Mouse (Mus musculus): ENCODE measurements at regions not wholly inside any gene's neighbourhood (a gene's known extent, or its start where the extent isn't known, plus 50 kb on each side); places are given as distances from the start of the nearest gene placed in this dataset.
"Not testable (repeated sequence)": the region's sequence is repeated elsewhere in the genome, so short reads cannot be mapped to it uniquely, and the experiment has no call there.

DNA sequence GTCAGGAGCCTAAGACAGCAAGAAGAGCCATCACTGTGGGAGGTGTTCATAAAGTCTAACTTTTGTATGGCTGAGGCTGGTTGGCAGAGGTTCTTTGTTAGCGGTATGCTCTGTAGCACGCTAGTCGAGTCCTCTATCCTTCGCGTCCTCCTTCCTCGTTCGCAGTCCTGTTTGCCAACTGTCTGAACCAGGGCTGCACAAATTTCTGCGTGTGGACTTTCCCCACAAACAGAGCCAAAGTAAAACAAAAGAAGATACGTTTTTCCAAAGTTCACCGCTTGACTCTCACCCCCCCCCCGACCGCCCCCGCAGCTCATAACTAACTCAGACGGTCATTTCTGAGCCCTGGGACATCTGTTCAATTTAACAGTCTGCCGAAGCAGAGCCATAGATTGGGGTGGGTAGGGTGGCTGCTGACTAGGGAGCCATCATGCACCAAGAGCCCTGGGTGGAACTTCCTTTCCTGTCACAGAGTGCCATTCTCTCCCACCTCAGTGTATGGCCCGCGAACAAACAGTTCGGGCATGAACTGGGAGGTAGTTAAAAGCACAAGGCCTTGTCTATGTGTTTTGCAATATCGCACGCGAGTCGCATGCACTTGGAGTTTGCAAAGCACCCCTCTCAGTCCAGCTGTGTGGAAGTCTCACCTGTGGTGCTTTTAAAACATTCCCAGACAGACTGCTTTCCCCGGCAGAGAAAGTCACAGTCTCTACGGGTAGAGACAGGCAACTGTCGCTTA is 63.0 kb upstream of the Map3k1 start:
- Histone ChIP-seq H3K9ac (ENCODE audit: low read length) (no peak overlapping the region), H3K9me3 (ENCODE audit: control insufficient read depth, low read length) (no peaks in the 10 kb centered on the region), H3K4me1 (ENCODE audit: control insufficient read depth, insufficient read depth, low read length) (no peaks in the 10 kb centered on the region), H3K4me3 (ENCODE audit: low read depth, low read length) (no peak overlapping the region), H3K27ac (ENCODE audit: low read depth, low read length) (no peak overlapping the region), H3K36me3 (ENCODE audit: control insufficient read depth, insufficient read depth, low read length) (no peaks in the 10 kb centered on the region), H3K27me3 (ENCODE audit: control insufficient read depth, insufficient read depth, low read length) (no peaks in the 10 kb centered on the region), H3K4me2 (ENCODE audit: low read depth) (no peak overlapping the region)
- DNase-seq (ENCODE audit: low spot score): no peak
- no peak for ATAC-seq (ENCODE audit: insufficient read depth, low FRiP score, low TSS enrichment)
- WGBS: 91% methylated on average over 25 of the region's 25 CpGs

DNA sequence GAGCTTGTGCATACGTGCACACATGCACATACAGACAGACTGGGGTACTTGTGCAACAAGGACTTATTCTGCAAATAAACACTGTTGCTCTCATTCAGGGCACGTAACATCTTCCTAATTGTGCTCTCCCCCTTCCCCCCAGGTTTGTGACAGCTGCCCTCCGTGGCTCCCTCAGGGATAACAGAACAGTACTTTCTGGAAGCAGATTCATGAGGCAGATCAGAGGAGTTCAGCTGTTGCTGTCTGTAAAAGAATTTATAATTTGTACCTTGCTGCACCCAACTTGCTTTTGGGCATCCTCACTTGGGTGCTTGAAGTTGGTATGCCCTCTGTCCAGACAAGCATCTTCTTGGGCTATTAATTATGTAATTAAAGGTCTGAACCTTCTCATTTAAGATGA is 65.5 kb upstream of the Map3k1 start:
- no peak overlapping the region for H3K9ac ChIP-seq (ENCODE audit: low read length)
- no peak overlapping the region for H3K4me3 ChIP-seq (ENCODE audit: low read depth, low read length)
- no peaks in the 10 kb centered on the region for H3K27me3 ChIP-seq (ENCODE audit: control insufficient read depth, insufficient read depth, low read length)
- H3K4me1 ChIP-seq (ENCODE audit: control insufficient read depth, insufficient read depth, low read length): no peaks in the 10 kb centered on the region
- ATAC-seq (ENCODE audit: insufficient read depth, low FRiP score, low TSS enrichment) (no peak), DNase-seq (ENCODE audit: low spot score) (no peak)
- no peaks in the 10 kb centered on the region for H3K9me3 ChIP-seq (ENCODE audit: control insufficient read depth, low read length)
- H3K4me2 ChIP-seq (ENCODE audit: low read depth): no peak overlapping the region
- WGBS: 69% methylated on average over 3 of the region's 3 CpGs
- no peak overlapping the region for H3K27ac ChIP-seq (ENCODE audit: low read depth, low read length)
- H3K36me3 ChIP-seq (ENCODE audit: control insufficient read depth, insufficient read depth, low read length): no peaks in the 10 kb centered on the region

DNA sequence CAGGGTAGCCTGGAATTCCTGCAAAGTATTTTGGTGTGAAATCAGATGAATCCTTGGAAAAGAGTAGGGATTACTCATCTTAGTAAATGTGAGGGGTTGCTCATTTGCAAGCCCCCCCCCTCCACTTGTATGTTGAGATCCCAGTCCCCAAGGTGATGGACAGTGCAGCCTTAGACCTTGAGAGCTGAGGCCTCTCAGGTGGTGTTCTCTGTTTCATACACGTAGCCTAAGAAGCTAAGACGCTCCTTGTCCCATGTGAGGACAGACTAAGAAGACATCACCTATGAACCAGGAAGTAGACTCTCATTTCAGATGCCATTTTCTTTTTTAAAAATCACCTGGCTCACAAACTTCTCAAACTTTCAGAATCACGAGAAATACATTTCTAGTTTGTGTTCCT is 67.6 kb upstream of the Map3k1 start:
- WGBS: 88% methylated on average over 3 of the region's 3 CpGs
- no peaks in the 10 kb centered on the region for H3K9me3 ChIP-seq (ENCODE audit: control insufficient read depth, low read length)
- H3K4me1 ChIP-seq (ENCODE audit: control insufficient read depth, insufficient read depth, low read length): no peaks in the 10 kb centered on the region
- no peak overlapping the region for H3K9ac ChIP-seq (ENCODE audit: low read length)
- H3K4me3 ChIP-seq (ENCODE audit: low read depth, low read length): no peak overlapping the region
- H3K27me3 ChIP-seq (ENCODE audit: control insufficient read depth, insufficient read depth, low read length): no peaks in the 10 kb centered on the region
- H3K36me3 ChIP-seq (ENCODE audit: control insufficient read depth, insufficient read depth, low read length): no peaks in the 10 kb centered on the region
- ATAC-seq (ENCODE audit: insufficient read depth, low FRiP score, low TSS enrichment): no peak
- no peak overlapping the region for H3K27ac ChIP-seq (ENCODE audit: low read depth, low read length)
- no peak overlapping the region for H3K4me2 ChIP-seq (ENCODE audit: low read depth)
- no peak for DNase-seq (ENCODE audit: low spot score)

DNA sequence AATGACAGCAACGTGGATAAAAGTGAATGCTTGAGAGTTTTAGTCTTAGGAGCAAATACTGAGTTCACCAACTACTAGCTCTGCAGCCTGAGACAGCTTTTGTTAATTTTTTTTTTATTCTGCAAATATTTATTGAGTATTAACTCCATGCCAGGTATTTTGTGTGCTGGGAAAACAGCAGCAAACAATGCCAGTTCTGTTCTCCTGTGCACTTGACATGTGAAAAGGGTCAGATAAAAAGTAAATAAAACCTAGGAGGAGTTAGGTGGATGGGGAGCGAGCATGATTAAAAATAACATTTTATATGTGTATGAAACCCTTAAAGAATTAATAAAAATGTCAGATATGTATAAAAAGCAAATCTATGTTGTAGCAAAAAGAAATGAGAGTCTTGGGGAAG is 68.1 kb upstream of the Map3k1 start:
- no peak overlapping the region for H3K9ac ChIP-seq (ENCODE audit: low read length)
- H3K9me3 ChIP-seq (ENCODE audit: control insufficient read depth, low read length): no peaks in the 10 kb centered on the region
- no peaks in the 10 kb centered on the region for H3K4me1 ChIP-seq (ENCODE audit: control insufficient read depth, insufficient read depth, low read length)
- no peak overlapping the region for H3K4me3 ChIP-seq (ENCODE audit: low read depth, low read length)
- no peak overlapping the region for H3K4me2 ChIP-seq (ENCODE audit: low read depth)
- H3K27ac ChIP-seq (ENCODE audit: low read depth, low read length): no peak overlapping the region
- DNase-seq (ENCODE audit: low spot score) (no peak), ATAC-seq (ENCODE audit: insufficient read depth, low FRiP score, low TSS enrichment) (no peak)
- 78% methylated on average over 2 of the region's 2 CpGs for WGBS
- no peaks in the 10 kb centered on the region for H3K27me3 ChIP-seq (ENCODE audit: control insufficient read depth, insufficient read depth, low read length)
- H3K36me3 ChIP-seq (ENCODE audit: control insufficient read depth, insufficient read depth, low read length): no peaks in the 10 kb centered on the region

DNA sequence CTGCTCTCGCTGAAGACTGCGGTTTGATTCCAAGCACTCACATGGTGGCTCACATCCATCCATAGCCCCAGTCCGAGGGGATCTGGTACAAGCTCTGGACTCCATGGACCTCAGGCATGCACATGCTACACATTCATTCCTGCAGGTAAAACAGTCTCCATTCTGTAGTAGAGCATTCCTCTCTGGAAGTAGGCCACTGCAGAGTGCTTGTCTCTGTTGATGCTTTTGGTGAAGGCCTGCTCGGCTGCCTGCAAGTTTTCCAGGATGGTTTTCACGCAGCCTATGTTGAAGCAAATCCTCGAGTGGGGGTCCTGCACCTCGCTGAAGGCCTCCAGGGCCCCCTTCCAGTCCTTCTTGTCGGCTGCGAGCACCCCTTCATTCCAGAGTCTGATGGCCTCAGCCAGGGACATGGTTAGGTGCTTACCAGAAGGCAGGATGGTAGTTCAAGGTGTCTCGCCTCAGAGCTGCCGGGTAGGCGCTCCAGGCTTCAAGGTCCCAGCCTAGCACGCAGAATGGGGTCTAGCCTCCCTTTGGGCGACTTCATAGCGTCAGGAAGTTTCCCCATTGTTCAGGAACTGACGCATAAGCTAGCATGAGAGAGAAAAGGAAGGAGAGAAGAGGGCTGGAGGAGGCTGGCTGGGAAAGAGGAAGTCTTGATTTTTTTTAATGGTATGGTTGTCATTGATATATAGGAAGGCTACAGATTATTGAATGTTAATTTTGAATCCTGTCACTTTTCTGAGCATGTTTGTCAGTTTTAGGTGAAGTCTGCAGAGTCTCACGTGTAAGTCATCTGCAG is 75.2 kb upstream of the Map3k1 start:
- H3K4me2 ChIP-seq (ENCODE audit: low read depth); H3K27me3 ChIP-seq (ENCODE audit: control insufficient read depth, insufficient read depth, low read length); H3K9ac ChIP-seq (ENCODE audit: low read length); H3K27ac ChIP-seq (ENCODE audit: low read depth, low read length); H3K4me3 ChIP-seq (ENCODE audit: low read depth, low read length); DNase-seq (ENCODE audit: low spot score); H3K9me3 ChIP-seq (ENCODE audit: control insufficient read depth, low read length); H3K36me3 ChIP-seq (ENCODE audit: control insufficient read depth, insufficient read depth, low read length); ATAC-seq (ENCODE audit: insufficient read depth, low FRiP score, low TSS enrichment); H3K4me1 ChIP-seq (ENCODE audit: control insufficient read depth, insufficient read depth, low read length): not testable (repeated sequence)
- WGBS: 87% methylated on average over 17 of the region's 17 CpGs

DNA sequence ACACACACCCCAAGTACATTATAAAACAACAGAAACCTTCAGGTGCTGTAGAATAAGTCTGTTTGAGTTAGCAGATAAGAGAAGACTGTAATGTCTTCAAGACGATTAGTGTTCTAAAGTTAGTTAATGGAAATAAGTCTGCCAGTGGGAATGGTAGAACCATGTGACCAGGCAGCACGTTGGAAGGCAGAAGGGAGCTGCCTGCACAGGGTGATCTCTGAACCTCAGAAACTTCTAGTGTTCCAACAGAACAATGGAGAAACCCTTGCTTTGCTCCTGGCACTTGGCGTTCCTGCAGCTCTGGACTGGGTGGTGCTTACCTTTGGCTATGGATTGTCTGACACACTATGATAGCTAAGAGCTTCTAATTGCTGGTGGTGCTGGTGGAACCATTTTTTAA is 82.0 kb upstream of the Map3k1 start:
- Histone ChIP-seq H3K4me3 (ENCODE audit: low read depth, low read length) (no peak overlapping the region), H3K36me3 (ENCODE audit: control insufficient read depth, insufficient read depth, low read length) (no peaks in the 10 kb centered on the region), H3K27me3 (ENCODE audit: control insufficient read depth, insufficient read depth, low read length) (no peaks in the 10 kb centered on the region), H3K4me2 (ENCODE audit: low read depth) (no peak overlapping the region), H3K9ac (ENCODE audit: low read length) (no peak overlapping the region), H3K4me1 (ENCODE audit: control insufficient read depth, insufficient read depth, low read length) (no peaks in the 10 kb centered on the region), H3K9me3 (ENCODE audit: control insufficient read depth, low read length) (no peaks in the 10 kb centered on the region), H3K27ac (ENCODE audit: low read depth, low read length) (no peak overlapping the region)
- DNase-seq (ENCODE audit: low spot score) (no peak), ATAC-seq (ENCODE audit: insufficient read depth, low FRiP score, low TSS enrichment) (no peak)
- 82% methylated on average over 3 of the region's 3 CpGs for WGBS

DNA sequence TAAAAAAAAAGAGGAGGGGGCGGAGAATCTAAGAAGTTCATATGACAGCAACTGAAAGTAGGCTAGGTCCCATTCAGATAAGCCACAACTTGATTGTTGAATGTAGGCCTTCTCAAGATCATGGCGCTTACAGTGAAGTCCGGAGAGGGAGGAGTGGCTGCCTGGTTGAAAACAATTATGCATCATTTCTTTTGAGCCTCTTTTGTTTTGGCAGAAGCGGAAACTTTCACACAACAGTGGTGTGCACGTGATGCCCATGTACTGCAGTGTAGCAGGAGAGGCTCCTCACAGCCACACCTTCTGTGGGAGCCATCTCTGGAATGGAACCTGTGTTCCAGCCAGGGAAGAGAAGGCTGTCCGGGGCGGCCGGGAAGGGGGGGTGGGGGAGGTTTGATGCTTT is 83.3 kb upstream of the Map3k1 start:
- Histone ChIP-seq H3K9me3 (ENCODE audit: control insufficient read depth, low read length) (no peaks in the 10 kb centered on the region), H3K36me3 (ENCODE audit: control insufficient read depth, insufficient read depth, low read length) (no peaks in the 10 kb centered on the region), H3K4me2 (ENCODE audit: low read depth) (no peak overlapping the region), H3K4me3 (ENCODE audit: low read depth, low read length) (no peak overlapping the region), H3K9ac (ENCODE audit: low read length) (no peak overlapping the region), H3K27me3 (ENCODE audit: control insufficient read depth, insufficient read depth, low read length) (no peaks in the 10 kb centered on the region), H3K27ac (ENCODE audit: low read depth, low read length) (no peak overlapping the region), H3K4me1 (ENCODE audit: control insufficient read depth, insufficient read depth, low read length) (no peaks in the 10 kb centered on the region)
- ATAC-seq (ENCODE audit: insufficient read depth, low FRiP score, low TSS enrichment) (no peak), DNase-seq (ENCODE audit: low spot score) (no peak)
- WGBS: 91% methylated on average over 8 of the region's 8 CpGs

DNA sequence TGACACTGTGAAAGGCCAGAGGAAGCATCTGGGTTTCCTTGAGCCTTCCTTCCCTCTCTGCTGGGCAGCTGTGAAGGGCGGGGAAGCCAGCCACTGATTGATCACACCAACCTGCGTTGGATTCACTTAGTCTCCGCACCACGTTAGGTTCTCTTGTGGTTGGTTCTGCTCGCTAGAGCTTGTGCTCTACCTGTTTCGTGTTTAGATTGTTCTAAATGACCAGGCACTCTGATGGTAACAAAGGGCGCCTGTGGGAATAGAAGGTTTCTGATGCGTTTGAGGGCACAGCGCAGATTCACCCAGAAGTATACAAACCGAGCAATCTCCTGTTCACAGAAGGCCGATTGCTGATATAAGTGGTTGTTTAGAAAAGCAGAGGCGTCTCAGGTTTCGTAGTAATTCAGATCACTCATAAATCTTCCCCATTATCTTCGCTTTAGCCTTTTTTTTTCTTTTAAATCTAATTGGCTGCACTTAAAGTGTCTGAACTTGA is 84.5 kb upstream of the Map3k1 start:
- Histone ChIP-seq H3K9ac (ENCODE audit: low read length) (no peak overlapping the region), H3K27ac (ENCODE audit: low read depth, low read length) (no peak overlapping the region), H3K36me3 (ENCODE audit: control insufficient read depth, insufficient read depth, low read length) (no peaks in the 10 kb centered on the region), H3K27me3 (ENCODE audit: control insufficient read depth, insufficient read depth, low read length) (no peaks in the 10 kb centered on the region), H3K4me1 (ENCODE audit: control insufficient read depth, insufficient read depth, low read length) (no peaks in the 10 kb centered on the region), H3K9me3 (ENCODE audit: control insufficient read depth, low read length) (no peaks in the 10 kb centered on the region), H3K4me3 (ENCODE audit: low read depth, low read length) (no peak overlapping the region), H3K4me2 (ENCODE audit: low read depth) (no peak overlapping the region)
- WGBS: 18% methylated on average over 14 of the region's 14 CpGs
- ATAC-seq (ENCODE audit: insufficient read depth, low FRiP score, low TSS enrichment) (no peak), DNase-seq (ENCODE audit: low spot score) (peak; percentile 49)

Data from neural tube, embryonic 11.5 days (tissue).